Mouse (Mus musculus): ENCODE data around the gene Fgfr2.

Gene Fgfr2

DNA sequence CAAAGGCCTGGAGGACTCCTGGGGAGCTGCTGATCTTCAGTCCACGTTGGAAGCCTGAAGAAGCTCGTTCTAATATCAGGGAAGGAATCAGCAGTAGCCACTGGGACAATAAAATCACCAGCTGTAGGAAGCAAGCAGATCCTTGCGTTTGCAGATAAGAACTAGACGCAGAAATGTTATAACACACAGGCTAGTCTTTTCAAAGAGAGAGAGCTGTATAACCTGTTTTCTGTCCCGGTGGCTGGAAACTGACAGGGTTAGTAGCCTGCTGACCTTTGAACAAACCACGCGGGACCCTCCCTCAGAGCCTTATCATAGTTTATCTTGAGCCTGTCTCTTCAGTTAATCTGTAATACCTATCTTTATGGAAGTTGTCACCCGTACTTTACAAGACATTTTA is 736.8 kb downstream of the Fgfr2 start:
- DNase-seq: no peak

- DNase-seq: no peak
Observed at GRCm38 (mm10) chr7:132385456-132386130, 737.6 kb downstream of the Fgfr2 start.

DNA sequence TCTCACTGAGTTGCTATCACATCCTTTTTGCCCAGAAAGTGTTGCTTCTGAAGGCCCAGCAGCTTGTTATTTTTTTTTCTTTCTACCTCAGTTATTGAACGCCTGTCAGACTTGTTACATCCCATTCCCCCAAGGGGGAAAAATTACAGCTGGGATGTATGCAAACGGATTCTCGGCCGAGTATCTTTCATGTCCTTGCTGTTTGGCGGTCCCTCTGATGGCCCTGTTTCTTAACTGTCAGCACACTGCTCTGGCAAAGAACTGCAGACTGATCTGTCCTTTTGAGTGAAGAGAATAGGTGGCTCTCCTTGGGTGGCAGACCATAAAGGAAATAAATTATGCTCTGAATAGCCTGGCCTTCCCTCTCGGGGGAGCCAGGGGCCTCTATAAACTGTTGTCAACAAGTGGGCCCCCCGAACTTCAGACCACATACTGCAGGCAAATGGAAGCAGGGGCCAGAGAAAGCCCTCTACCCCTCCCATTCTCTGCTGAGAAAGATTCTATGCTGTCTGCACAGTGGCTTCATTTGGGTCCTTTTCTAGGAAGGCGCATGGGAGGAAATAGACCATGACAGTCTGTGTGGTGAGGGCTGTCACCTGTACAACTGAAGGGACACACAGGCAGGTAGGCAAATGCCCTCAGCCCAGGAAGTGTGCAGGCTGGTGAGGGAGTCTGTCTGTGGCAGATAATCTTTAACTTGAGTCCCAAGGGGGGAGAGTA is 738.3 kb downstream of the Fgfr2 start:
- DNase-seq: no peak

DNA sequence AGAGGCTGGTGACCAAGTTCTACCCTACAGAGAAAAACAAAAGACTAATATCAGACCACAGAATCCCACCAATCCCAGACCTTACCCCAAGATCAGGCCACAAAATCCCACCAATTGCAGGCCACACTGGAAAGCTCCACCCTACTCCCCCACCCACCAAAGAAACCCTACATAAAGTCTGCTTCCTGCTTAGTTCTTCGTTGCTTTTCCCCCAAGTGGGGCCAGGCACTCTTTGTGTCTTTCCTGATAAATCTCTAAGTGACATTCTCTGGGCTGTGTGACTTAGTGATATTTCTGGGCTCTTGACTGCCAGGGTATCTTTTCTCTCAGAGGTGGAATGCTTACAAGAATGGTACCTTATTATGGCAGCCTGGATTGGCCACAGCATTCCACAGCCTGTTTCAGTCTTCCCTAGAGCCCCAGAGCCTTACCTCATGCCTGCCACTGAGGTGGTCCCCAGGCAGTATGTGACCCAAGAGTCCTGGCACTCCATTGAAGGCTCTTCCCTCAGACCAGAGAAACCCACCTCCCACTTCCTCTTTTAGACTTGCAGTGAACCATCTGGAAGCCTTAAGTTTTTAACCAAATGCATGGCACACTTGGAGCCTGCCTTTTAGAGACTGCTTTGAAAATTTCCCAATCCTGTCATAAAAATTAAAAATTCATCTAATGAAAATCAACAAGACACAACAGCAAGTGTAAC is 742.4 kb downstream of the Fgfr2 start:
- DNase-seq: no peak

DNA sequence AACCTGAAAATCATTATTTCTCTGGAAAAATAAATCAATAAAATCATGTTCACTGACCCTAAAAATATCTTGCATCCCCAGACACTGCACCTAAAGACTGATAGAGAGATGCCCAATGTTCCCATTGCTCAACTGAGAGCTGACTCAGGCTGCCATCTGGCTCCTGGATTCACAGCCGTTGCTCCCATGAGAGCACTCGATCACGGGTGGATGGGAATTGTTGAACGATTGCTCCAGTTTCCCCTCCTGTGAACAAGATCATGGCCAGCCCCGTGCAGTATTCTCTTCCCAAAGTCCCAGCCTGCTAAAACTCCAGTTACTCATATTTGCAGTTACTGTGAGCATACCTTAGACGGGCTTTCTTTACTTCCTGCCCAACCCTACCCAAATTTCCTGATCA is 745.2 kb downstream of the Fgfr2 start:
- no peak for DNase-seq

DNA sequence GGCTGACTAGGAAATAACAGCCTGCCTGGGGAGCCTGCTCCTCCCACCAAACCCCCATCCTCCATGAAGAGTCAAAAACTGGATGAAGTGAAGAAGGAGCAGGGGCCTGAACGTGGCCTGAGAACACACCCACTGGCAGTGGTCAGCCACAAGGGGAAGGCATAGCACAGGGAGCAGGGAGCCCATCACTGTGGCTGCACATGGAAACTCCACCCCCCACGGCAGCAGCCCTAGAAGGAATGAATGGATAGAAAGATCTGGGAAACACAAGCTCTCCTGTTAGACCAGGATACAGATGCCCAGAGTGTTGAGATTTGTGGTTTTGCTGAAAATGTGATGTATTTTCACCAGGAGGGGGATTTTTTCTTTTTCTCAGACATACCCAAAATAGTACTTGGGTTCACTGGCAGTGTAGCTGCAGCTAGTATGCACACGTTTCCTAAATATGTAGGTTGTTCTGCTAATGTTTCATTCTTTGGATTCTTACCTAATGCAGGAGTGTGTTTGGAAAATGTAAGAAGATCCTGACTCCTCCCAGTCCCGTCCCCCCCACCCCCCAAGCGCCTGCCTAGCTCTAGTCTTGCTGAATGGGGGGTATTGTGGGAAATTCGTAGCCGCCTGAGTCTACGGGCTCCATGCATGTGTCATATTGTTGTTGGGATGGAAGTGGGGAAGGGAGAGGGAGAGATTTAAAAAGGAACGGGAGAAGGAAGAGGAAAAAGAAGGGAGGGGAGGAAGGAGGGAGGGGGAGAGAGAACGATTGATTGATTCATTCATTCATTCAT is 749.4 kb downstream of the Fgfr2 start:
- no peak for DNase-seq

DNA sequence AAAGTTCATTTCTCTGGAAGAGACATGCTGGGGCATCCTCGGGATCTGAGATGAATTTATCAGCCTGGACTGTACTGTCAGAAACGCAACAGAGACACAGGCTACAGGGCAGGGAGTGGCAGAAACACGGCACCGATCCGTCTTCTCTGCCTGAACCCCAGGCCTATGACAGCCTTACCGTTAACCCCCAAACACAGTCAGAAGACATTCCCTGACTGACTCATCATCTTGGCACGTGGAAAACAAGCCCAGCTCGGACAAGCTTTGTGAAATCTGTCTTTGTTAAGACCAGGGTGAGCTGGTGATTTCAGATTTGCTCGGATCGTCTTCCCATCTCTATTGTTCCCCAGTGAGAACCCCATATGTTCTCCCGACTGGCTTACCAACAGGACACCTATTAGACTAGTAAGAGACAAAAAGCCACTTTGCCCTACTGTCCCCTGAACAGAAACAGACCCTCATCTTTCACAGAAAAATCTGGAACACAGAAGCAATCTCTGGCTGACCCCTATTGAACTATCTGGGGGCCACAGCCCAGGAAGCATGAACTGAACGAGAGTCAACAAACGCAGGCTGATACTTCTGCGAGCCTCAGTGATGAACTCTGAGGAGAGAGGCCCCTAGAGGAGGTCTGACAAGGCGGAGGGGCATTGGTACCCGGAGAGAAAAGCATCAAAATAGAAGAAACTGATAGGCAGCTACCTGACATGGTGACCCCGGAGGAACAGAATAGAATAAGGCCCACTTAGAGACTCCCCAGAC is 750.2 kb downstream of the Fgfr2 start:
- DNase-seq: no peak

DNA sequence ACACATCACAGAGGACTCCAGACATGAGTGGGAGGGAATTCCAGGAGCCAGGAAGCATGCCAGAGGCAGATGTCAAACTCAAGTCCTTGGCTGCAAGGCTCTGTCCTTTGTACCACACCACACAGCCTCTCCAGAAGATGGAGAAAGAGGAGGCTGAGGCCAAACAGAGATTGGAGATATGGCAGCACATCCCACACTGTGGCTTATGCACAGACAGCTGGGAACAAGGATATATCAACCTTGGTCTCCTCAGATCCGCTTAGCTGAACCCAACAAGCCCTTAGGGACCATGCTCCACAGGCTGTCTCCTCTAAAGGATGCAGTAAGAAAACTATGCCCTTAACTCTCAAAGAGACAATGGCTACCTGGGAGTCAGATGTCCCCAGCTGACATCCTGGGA is 751.3 kb downstream of the Fgfr2 start:
- no peak for DNase-seq

DNA sequence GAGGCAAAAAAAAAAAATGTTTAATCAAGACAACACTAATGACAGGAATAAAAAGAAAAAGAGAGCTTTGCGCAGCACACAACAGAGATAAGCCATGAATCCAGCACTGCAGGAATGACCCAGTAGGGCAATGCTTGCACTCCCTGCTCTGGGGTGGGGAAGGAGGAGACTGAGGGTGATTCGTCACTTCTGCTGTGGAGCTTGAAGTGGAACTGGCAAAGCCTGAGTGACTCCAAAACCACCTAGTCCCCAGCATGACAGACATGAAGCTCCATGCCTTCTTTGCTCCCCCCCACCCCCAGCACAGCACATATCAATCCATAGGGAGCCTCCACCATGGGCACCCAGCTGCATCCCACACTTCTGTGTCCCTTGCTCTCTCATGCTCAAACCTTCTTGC is 753.4 kb downstream of the Fgfr2 start:
- no peak for DNase-seq

- DNase-seq: no peak
Observed at GRCm38 (mm10) chr7:132368859-132369258, 754.3 kb downstream of the Fgfr2 start.

DNA sequence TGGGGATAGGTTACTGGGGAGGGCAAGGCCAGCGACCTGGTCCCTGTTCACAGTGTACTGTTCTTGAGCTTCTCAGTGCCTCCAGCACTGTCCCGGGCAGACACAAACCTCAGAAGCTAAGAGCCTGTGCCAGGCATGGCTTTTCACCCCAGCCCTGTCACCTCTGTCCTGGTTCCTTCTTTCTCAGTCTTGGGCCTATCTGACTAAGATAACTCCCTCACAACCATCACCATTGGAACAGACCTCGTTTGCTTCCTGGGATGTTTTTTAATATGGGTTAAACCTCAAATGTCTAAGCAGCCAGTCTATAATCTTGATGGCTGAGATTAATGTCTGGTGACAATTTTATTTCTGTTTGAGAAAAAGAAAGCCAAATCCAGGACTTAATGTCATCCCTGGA is 755.8 kb downstream of the Fgfr2 start:
- DNase-seq: no peak

DNA sequence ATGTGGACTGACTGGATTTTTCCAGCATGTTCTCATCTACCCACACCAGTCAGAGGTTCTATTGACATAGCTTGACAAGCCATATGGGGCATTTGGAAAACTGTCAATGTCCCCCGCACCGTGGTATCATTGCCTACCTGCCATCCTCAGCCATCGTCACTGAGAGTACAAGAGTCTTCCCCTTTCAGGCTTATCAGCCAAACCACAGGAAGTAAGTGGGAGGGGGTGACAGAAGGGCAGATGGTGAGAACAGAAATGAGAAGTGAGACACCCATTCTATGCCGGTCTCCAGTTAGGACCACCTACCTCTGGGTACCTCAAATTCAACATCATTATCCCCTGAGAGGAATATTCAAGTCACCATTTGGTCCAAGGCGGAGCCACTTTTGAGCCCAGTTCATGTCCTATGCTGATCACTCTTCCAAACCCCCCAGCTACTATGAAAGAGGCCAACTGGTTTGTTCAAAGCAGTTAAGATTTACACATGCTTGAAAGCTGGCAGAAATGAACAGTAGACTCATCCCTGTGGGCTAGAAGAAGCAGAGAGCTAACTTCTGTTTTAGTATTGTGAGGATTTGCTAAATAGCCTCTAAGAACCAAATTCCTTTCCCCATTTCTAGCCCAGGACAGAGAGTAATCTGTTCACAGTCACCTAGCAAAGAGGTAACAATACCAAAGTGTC is 757.3 kb downstream of the Fgfr2 start:
- DNase-seq: no peak

DNA sequence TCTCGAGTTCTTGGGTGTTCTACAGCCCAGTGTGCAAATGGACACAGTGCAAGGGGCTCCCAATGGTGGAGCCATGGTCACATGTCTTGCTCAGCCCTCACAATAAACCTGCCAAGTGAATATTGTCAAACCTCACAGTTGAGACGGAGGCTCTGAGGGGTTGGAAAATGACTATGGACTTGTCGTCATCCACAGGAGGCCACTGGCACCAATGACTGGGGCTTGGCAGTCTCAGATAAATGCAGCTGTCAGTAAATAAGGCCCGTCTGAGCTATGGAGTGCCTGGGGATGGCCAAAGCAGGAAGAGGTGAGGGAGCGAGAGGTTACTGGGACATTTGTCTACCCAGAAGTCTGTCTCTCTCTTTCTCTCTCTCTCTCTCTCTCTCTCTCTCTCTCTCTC is 758.0 kb downstream of the Fgfr2 start:
- no peak for DNase-seq

GRCm38 (mm10) chr7:132364506-132364905 is 758.6 kb downstream of the Fgfr2 start:
- DNase-seq: no peak

DNA sequence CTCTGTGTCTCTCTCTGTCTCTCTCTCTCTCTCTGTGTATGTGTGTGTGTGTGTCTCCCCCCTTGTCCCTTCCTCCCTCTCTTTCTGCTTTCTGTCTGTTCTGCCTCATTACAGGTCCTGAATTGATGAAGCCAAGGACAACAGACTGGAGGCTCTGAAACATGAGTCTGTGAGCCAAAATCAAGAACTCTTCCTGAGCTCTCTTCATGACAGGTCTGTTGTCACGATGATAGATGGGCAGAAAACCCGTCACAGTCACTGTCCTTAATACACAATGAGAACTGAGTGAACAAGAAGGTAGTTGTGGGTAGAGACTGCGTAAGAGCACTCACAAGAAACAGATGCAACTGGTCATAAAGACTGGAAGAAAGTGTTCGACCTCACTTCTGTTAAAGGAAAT is 762.8 kb downstream of the Fgfr2 start:
- no peak for DNase-seq

GRCm38 (mm10) chr7:132358709-132359108 is 764.4 kb downstream of the Fgfr2 start:
- peak; percentile 56 for DNase-seq

- peak; percentile 20 for DNase-seq
Observed at GRCm38 (mm10) chr7:132358250-132358649, 764.9 kb downstream of the Fgfr2 start.

DNA sequence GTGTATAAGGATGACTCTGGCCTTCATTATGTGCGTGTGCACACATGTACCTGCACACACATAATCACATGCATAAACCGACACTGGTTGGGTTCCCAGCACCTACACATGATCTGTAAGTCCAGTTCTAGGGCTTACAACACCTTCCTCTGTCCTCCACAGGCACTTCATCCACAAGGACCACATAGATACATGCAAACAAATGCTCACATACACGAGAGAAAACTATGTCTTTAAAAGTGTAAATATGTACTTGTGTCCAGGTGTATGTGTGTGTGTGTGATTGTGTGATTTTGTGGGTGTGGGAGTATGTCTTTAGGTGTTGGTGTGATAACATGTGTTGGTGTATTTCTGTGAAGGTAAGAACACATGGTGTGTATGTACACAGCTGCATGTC is 765.3 kb downstream of the Fgfr2 start:
- no peak for DNase-seq

DNA sequence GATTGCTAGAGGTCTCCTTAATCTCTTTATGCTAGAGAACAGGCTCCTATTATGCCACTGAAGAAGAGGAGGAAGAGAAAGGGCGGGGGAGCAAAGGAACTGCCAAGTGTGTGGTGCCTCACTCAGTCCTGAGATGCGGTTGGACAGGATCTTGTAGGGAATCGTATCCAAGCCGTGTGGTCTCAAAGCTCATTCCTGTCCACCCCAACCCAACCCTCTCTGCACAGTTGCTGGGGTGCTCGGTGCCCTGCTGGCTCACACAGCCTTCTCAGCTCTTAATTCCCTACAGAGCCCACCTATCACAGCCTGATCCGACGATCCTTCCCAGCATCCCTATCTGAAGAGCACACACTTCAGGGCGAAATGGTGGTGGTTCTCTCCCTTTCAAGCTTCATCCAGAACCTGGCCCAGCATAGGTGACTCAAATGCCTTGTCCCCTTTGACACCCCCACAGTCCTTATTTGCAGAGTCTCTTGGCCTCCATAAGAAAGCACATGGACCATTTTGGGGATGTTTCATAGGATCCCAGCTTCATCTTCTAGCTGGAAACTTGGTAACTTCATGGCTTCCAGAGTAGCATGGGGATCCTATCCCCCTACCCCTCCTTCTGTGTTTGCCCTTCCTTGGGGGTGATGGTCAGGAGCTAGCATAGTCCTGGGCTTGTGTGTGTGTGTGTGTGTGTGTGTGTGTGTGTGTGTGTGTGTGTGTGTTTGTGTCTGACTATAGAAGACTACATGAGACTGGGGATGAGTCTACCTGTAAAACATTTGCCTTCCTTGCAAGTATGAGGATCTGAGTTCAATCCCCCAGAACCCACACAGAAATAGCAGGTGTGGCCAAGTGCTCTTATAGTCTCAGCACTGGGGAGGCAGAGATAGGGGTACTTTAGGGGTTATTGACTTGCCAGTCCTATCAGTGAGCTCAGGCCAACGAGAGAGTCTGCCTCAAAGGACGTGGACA is 766.0 kb downstream of the Fgfr2 start:
- DNase-seq: no peak

DNA sequence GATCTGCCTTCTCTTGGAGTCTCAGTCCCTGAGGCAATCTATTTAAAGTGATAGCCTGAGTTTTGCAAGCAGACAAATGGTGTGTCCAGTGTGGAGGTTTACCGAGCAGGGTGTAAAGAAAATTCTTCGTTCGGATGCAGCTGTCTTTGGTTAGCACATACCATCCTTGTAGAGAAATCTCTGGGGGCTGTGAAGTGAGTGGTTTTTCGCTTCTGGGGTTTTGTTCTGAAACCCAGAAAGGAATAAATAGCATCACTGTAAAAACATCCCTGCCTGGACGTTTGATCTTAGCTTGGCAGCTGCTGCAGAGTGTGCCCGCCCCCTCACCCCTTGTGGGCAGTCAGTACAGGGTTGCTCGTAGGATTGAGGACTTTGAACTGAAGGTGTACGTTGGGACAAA is 767.0 kb downstream of the Fgfr2 start:
- DNase-seq: no peak

DNA sequence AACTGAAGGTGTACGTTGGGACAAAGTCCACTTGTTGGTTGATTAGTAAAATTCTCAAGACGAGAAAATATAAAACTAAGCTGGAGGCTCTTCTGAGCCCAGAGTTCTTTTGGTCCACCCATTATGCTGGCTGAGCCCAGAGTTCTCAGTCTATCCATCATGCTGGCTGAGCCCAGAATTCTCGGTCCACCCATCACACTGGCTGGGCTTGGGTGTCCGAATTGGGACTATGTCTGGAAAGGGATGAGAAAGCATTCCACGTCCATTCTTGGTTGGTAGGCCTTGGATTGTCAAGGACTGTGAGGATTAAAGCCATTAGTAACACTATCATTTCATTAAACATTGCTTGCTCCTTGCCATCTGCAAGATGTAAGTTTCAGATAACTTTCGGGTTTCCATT is 767.4 kb downstream of the Fgfr2 start:
- no peak for DNase-seq

All from kidney, adult 18-20 months (tissue).